In genomic region chr17:32947215-32947914, GRCm38 (mm10) we compare ENCODE assay signal across 8 mouse cellular contexts. TPM values are rescaled to one million over a fixed set of nuclear protein-coding genes. Genes with fewer than 3 reads are reported as not detected.
DNase-seq lines count a peak whose midpoint lies in the region; ATAC-seq and TF ChIP-seq lines count a peak whose summit lies in the region.

TSS of gene Cyp4f13 (minus strand) at chr17:32947402.

- peaks cover 8% of the 10 kb centered on the region for H3K27me3 ChIP-seq in E14TG2a.4 (ENCODE audit: insufficient read depth, low read length)
- no peaks in the 10 kb centered on the region for H3K27me3 ChIP-seq in forebrain, embryonic 13.5 days
- no peaks in the 10 kb centered on the region for H3K27me3 ChIP-seq in neural tube, embryonic 15.5 days (replicated peaks)

- H3K4me2 ChIP-seq in forebrain, embryonic 13.5 days = peak within 1 kb of the TSS; percentile 68
- H3K4me2 ChIP-seq in neural tube, embryonic 15.5 days = peak within 1 kb of the TSS; percentile 75

- no peak for TF ChIP-seq CTCF in E14TG2a.4 (conservative IDR thresholded peaks at IDR 0.05; ENCODE audit: low read length)

- peaks cover 54% of the 10 kb centered on the region for H3K4me1 ChIP-seq in E14TG2a.4 (replicated peaks; ENCODE audit: low read depth, low read length)
- H3K4me1 ChIP-seq in forebrain, embryonic 13.5 days = peaks cover 12% of the 10 kb centered on the region
- H3K4me1 ChIP-seq in neural tube, embryonic 15.5 days = peaks cover 17% of the 10 kb centered on the region

- peak within 1 kb of the TSS; percentile 83 for H3K4me3 ChIP-seq in E14TG2a.4 (replicated peaks; ENCODE audit: low read length)
- H3K4me3 ChIP-seq in forebrain, embryonic 13.5 days = peak within 1 kb of the TSS; percentile 47
- peak within 1 kb of the TSS; percentile 50 for H3K4me3 ChIP-seq in neural tube, embryonic 15.5 days (replicated peaks)

- 49% methylated on average over 12 of the region's 12 CpGs for WGBS in forebrain, embryonic 13.5 days
- WGBS in neural tube, embryonic 15.5 days = 38% methylated on average over 12 of the region's 12 CpGs

- no peaks in the 10 kb centered on the region for H3K9me3 ChIP-seq in E14TG2a.4 (ENCODE audit: low read length)
- no peaks in the 10 kb centered on the region for H3K9me3 ChIP-seq in forebrain, embryonic 13.5 days (replicated peaks)
- no peaks in the 10 kb centered on the region for H3K9me3 ChIP-seq in neural tube, embryonic 15.5 days (replicated peaks)

- peaks cover 16% of the 10 kb centered on the region; the same call in 1 of the 2 replicates for H3K36me3 ChIP-seq in E14TG2a.4 (ENCODE audit: insufficient read depth, low read length)
- H3K36me3 ChIP-seq in forebrain, embryonic 13.5 days (ENCODE audit: poor library complexity, severe bottlenecking) = no peaks in the 10 kb centered on the region
- H3K36me3 ChIP-seq in neural tube, embryonic 15.5 days = no peaks in the 10 kb centered on the region

- peak; percentile 99 to 100 for DNase-seq in heart, postnatal 10 days
- DNase-seq in layer of hippocampus, adult 11-12 months (ENCODE audit: low spot score) = peak; percentile 95
- DNase-seq in lung, adult 18-20 months = peak; percentile 98 to 99
- peak; percentile 90 for DNase-seq in testis, postnatal 14 days (ENCODE audit: low spot score)

- peak; percentile 90 for ATAC-seq in cerebellum, adult (ENCODE audit: insufficient number of reproducible peaks, low FRiP score, low TSS enrichment)
- peak; percentile 95 for ATAC-seq in forebrain, embryonic 13.5 days
- ATAC-seq in neural tube, embryonic 15.5 days (ENCODE audit: low FRiP score) = peak; percentile 95

- H3K27ac ChIP-seq in forebrain, embryonic 13.5 days = no peak within 1 kb of the TSS
- H3K27ac ChIP-seq in neural tube, embryonic 15.5 days (replicated peaks) = peak within 1 kb of the TSS; percentile 70

- peak within 1 kb of the TSS; percentile 55 for H3K9ac ChIP-seq in forebrain, embryonic 13.5 days
- peak within 1 kb of the TSS; percentile 45 for H3K9ac ChIP-seq in neural tube, embryonic 15.5 days (replicated peaks)

- intact Hi-C loops in heart, postnatal 10 days (cut with DNase I) = no loop called here

RNA-seq across cellular contexts. Expression of gene Cyp4f13, which starts in this region (rescaled TPM):
- 5.6 and 6.0 TPM in 2 replicates for polyA plus RNA-seq in forebrain, embryonic 13.5 days (2015; fragmentation: Nextera tagmentation; extraction: Ambion mirVana)
- total RNA-seq in heart, postnatal 10 days (2021) = 10 to 100 TPM; 13.7 to 15.7 TPM
- polyA plus RNA-seq in neural tube, embryonic 15.5 days (2015; fragmentation: Nextera tagmentation; extraction: Ambion mirVana) = 8.0 and 8.1 TPM in 2 replicates
